Mouse (Mus musculus) gonadal fat pad, adult 2 months (tissue): ENCODE measurements around the gene AI481877. TPM values are rescaled to one million over a fixed set of nuclear protein-coding genes. Genes with fewer than 3 reads are reported as not detected.
"Not testable (repeated sequence)": the region's sequence is repeated elsewhere in the genome, so short reads cannot be mapped to it uniquely, and the experiment has no call there.

ENCODE experiments used
- DNase-seq: peaks from one replicate; pipeline ENCODE4 v3.0.0-alpha.2; 2012; ENCODE audit warnings: low read depth
- polyA plus RNA-seq: library from polyadenylated mRNA; depleted of rRNA; stranded (reverse); fragments of >200 nt; gene quantifications from 2 replicates; pipeline ENCODE4 v1.2.3, GENCODE M21; 2012; rRNA removed

The AI481877 gene
- 0.03 TPM in 1 of 2 replicates, not detected in the other for polyA plus RNA-seq

DNA sequence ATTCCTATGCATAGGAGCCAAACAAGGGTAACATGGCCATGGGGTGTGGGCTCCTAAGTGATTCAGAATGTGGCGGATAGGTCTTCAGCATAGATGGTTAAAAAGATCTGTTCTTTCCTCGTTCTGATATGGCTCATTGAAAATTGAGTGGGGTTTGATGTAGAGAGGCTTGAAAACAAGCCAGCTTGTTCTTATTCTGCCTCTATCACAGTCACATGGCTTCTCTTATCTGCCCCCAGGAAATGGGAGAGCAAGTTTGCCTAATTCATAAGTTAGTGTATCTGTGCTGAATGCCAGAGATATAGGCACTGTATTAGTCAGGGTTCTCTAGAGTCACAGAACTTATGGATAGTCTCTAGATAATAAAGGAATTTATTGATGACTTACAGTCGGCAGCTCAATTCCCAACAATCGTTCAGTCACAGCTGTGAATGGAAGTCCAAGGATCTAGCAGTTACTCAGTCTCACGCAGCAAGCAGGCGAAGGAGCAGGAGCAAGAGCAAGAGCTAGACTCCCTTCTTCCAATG lies at the start of gene AI481877:
AI481877 (minus strand) TSS at position 477 of the 527 bp plus-strand sequence.
- not testable (repeated sequence) for DNase-seq

DNA sequence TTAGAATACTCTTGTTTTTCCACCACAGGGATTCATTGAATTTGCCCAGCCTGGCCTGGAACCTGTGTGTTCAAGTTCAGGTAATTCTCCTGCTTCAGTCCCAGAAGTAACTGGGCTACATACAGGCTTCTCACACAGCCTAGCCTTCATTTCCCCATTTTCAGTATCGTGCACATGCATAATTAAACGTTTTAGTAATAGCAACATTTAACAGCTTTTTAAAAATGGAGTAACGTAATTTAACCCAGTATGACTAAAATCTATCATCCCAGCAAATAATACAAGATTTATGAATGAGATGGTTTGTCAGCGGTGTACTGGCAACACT lies 49.7 kb upstream of the AI481877 start:
- DNase-seq: no peak

DNA sequence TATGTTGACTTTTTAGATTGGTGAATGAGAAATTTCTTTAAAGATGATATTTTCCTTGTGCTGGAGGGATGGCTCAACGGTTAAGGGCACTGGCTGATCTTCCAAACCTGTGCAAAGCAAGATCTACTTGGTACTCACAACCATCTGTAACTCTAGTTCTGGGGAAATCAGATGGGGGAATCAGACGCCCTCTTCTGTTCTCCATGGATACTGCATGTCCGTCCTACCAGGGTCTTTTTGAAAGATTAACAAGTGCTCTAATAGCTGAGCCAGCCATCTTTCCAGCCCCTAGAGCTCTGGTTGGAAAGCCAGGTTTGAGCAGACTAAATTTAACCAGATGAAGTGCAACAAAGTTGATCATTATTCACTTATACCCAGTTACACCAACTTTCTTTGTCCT lies 48.5 kb upstream of the AI481877 start:
- DNase-seq: no peak

DNA sequence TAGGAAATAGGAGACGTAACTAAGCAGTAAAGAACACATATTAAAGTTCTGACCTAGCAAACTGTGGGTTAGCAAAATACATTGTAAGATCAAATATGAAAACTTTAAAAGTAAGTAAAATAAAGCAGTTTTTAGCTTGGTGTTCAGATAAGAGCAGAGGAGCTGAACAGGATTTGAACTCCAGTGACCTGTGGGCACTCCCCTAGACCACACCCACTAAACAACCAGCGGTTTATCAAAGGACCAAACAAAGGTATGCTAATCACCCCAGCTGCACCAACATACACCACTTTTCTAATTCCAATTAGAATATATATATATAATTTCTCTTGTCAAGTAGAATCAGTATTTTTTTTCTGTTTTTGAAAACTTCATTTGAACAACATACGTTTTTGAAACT lies 46.9 kb upstream of the AI481877 start:
- DNase-seq: no peak

DNA sequence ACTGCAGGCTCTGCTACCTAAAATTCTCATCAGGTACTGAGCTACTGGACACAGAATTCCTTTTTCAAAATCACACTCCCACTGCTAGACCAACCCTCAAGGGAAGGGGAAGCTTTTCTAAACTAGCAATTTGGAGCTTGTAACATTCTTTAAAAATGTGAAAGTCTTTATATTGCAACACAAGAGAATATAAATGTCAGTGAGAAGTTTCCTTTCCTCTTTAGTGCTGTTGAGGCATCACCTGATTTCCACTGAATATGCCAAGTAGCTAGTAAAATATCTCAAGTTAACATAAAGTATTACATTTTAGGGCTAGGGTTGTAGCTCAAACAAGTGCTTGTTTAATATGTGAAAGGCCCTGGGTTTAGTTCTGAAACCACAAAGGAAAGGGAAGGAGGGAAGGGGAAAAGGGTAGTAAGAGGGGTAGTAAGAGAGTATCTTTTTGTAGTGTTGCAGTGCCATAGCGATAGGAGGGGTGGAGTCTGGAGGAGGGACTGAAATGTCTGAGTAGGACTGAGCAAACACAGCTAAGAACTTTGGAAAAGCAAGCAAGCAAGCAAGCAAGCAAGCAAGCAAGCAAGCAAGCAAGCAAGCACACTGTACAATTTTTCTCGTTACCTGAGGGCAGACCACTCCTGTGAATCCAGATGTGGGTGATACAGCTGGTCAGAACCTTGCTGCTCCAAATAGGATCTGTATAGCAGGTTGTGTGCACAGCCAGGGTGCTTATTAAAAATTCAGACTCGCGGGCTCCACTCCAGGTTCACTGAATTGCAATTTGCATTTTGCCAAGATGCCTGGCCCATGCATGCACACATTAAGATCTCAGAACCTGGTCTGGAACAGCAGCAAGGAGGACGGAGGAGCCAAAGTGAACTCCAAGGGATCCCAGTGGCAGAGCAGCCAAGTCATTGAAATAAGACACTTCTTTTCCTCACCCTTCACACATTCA lies 42.8 kb upstream of the AI481877 start:
- DNase-seq: no peak

DNA sequence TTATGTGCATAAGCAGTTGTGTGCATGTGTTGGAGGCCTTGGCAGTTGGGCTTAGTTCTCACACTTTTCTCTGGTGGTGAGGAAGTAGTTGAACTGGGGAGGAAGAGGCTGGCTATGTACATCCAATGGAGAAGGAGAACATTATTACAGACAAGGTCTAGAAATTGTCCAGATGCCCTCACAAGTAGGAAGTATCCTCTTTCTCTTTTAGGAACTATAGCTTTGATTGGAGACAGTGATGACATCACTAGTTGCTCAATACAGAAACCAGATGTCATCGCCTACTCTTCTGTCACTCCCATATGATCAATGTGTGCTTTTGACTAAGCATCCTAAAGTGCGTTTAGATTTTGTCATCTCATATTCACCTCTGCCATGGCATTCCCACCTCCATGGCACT lies 38.8 kb upstream of the AI481877 start:
- DNase-seq: no peak

DNA sequence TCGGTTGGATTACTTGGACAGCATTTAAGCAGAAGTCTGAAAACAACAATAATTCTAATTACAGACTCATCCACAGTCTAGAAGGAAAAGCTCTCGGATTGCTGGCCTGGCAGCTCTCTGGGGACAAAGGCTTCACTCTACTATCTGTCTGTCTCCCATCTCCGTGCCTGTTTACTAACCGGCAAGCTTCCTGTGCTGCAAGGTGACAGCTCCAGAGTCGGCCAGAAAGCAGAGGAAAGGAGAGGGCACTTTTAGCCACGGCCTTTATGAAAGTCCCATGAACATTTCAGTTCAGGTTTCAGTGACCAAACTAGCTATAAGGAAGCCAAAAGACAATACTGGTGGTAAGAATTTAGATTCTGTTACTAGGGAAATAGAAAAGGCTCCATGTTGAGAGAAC lies 37.1 kb upstream of the AI481877 start:
- DNase-seq: no peak

DNA sequence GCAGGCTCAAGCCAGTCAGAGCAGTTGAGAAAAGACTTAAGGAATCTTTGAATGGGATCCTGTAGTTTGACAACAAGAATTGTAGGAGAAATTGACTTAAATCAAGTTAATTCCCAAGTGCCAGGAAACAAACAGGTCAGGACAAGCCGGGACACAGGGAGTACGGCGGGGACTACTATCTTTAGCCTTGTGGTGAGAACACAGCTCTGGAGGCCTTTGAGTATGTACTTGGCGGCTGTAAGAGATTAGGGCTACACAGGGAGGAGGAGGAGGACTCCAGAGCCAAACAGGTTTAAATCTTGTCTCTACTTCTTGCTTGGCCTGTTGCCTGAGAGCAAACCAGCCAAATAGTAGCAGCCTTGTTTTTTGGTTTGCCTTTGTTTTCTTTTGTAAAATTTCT lies 36.2 kb upstream of the AI481877 start:
- peak; percentile 31 for DNase-seq

DNA sequence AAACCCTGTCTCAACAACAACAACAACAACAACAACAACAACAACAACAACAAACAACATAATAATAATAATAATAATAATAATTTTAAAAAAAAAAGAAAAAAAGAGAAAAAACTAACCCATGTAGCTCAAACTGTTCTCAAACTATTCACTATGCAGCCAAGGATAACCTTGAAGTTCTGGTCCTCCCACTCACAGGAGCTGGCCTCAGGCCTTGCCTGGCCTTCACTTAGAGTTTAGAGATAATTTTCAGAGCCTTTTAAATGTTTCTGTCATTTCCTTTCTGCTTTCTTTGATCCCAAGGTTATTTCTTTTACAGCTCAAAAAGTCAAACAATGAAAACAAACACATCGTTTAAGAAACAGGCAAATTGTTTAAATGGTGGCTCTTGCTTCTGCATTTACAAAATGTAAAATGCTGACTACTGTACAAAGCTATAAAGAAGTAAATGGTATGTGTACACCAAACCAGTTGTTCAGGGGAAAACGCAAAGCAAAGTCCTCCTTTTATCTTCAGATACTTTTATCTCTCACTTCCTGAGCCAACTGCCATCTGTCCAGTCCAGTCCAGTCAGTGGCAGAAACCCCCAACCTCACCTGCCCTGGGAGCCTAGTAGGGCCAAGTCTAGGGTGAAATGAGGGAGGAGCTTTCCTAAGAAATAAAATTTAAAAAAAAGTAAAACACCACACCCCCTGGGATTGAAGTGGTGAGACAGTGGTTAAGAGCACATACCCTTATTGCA lies 34.6 kb upstream of the AI481877 start:
- no peak for DNase-seq

DNA sequence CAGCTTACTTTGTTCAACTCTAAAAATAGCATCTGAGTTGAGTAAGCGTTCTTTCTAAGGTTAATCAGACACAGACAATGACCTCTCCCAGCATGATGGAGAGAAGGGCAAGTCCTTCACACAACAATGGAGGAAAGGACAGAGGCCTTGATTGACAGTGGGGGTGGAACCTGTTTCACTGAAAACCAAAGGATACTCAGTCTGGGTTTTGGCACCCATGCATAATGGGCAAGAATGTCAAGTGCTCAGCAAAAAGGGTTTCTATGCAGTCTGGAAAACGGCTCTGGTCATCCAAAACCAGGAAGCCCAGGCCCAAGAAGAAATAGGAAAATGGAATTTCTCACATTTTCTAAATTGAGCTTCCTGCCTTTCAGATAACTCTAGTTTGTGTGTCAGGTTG lies 33.8 kb upstream of the AI481877 start:
- DNase-seq: no peak

DNA sequence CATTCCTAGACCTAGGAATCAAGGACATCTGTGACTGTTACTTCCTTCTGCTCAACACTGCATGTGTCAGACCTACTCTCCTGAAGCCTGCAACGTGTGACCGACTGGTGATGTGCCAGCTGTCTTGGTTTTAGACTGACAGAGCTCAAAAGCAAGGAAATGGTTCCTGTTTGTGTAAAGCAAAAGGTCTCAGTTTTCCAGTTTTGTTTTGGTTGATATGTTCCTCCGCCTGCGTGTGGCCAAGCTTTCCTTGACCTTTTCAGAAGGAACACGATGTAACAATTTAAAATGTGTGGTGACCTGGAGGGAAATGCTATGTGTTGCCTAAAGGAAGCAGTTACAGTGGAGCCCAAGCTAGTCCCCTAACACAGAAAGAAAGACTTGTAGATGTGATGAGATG lies 31.2 kb upstream of the AI481877 start:
- no peak for DNase-seq

DNA sequence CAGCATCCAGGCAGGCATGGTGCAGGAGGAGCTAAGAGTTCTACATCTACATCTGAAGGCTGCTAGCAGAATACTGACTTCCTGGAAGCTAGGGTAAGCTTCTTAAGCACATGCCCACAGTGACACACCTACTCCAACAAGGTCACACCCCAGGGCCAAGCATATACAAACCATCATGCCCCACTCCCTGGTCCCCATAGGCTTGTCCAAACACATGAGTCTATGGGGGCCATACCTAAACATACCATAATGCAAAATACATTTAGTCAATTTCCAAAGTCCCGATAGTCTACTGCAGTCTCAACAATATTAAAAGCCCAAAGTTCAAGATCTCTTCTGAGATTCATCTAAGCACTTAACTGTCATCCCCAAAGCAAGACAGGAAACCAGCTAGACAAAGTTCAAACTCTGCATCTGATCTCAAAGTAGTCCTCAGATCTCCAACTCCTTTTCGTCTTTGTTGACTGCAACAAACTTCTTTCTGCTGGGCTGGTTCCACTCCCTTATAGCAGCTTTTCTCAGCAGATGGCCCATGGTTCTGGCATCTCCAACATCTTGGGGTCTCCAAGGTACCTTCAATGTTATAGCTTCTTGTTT lies 28.6 kb upstream of the AI481877 start:
- DNase-seq: no peak

DNA sequence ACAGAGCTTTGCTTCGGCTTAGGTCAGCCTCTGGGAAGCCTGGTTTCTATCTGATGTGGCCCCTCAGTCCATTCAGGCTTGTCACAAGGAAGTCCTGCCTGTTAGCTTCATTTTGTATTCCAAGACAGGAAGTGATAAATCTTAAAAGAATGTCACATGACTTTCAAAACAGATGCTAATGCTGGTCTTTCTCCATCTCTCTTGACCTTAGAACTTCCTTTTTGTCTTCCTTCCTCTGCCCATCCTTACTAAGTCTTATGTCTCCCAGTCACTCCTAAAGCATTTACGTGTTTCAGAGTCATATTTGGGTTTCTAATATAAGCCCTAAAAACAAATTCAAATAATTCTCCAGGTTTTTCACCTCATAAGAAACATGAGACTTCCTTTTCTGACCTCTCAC lies 25.3 kb upstream of the AI481877 start:
- DNase-seq: no peak

DNA sequence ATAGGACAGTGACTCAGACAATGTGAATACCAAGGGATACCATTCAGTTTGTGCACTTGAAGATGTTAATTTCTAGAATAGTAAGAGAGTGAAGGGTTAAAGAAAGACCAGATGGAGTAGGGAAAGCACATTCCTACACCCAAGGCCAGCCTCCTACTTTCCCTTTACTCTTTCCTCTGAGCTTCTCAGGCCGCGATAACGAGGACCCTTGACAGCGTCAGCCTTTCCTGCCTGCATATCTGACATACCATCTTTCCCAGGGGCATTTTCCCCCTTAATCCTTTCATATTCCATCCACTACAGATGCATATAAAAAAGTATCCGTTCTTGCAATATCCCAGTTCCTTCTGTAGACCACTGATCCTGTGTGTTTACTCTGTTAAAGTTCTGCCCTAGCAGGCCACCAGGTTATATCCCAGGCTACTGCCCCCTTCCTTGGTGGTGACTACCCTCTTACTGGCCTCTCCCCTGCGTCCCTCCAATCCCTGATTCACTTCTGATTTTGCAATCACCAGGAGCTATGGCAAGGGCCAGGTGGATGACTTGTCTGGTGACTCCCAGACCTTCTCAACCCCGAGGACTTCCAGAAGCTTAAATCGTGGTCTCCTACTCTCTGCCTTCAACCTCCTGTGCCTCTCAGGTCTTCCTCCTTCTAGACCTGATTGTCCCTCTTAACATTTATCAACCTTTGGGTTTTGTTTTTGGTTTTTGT lies 22.3 kb upstream of the AI481877 start:
- DNase-seq: no peak

DNA sequence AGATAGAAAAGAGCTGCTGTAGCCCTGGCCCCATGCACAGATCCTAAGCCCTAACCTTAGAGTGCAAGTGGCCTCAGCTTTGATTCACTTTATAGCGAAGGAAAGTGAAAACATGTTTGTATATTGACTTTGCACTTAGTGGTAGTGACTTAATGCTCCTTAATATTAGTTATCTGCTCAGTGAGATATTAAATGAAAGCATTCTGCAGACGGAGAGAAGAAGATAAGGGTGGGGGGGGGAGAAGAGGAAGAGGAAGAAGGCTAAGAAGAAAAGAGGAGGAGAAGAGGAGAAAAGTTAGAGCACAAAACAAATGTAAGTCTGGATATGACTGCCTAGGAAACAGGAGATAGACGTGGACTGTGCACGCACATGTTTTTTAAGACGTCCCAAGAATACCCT lies 21.5 kb upstream of the AI481877 start:
- no peak for DNase-seq

DNA sequence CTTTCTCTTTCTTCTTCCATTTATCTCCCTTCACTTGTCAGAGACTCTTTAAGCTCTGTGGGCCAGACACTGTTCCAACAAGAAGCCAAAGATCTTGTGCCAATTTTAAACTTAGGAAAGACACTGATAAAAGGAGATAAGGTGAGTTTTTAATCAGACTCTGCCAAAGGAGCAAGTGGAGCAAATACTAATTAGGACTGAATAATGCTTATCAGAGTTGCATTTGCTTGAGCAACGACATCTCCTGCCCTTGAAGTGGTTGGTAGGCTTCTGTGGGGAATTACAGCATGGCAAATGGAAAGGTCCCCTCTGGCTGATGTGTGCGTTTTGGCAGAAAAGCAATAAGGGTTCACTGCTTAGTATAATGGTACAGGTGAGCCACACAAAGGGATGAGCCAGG lies 18.9 kb upstream of the AI481877 start:
- no peak for DNase-seq

DNA sequence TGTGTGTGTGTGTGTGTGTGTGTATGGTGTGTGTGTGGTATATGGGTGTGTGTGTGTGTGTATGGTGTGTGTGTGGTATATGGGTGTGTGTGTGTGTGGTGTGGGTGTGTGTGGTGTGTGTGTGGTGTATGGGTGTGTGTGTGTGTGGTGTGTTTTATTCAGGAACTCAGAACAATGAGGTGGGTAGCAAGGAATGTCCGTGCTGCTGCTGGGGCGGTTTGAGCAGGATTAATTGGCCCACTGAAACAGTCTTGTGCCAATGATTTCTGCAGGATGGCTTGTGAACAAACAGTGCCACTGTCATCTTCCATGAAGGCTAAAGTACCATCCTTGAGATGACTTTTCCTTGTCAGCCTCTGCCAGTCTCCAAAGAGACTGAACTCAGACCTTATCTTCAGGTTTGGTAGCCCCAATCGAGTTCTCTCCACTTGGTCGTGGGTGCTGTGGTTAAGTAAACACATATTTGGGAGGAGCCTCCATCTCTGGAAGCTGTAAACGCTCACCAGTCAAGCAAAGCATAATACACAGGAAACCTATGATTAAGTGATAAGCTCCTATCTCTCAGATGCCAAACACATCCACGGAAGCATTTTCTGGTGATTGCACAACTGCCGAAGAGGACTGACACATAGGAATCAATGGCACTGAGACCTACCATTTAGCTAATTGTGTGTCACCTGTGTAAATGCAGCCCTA lies 18.3 kb upstream of the AI481877 start:
- no peak for DNase-seq

DNA sequence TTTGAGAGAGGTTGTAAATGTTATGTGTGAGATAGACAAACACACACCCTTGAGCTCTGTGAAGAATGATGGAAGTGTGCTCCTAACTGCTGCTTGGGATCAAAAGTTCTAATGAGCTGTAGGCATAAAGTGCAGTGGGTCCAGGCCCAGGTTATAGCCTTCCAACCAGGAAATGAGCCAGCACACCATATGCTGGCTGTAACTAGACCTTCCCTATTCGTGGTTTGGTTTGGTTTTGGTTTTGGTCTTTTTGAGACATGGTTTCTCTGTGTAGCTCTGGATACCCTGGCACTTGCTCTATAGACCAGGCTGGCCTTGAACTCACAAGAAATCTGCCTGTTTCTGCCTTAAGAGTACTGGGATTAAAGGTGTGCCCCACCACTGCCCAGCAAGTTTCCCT lies 13.2 kb upstream of the AI481877 start:
- no peak for DNase-seq

DNA sequence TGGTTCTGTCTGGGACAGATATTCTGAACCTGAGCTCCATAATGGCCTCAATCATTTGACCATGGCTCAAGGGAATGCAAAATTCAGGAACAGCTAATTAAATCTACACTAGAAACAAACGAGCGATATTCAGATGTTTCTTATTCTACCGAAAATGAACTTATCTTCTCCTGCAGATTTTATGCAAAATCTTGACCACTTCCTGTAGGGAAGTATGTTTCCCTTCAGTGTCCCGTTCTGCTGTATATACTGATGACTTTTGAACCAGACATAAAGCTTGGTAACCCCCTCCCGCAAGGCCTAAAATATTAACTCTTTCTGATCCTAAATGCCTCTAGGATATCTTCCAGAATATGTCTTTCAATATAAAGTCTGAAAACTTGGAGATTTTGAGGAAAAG lies 12.1 kb upstream of the AI481877 start:
- DNase-seq: no peak

DNA sequence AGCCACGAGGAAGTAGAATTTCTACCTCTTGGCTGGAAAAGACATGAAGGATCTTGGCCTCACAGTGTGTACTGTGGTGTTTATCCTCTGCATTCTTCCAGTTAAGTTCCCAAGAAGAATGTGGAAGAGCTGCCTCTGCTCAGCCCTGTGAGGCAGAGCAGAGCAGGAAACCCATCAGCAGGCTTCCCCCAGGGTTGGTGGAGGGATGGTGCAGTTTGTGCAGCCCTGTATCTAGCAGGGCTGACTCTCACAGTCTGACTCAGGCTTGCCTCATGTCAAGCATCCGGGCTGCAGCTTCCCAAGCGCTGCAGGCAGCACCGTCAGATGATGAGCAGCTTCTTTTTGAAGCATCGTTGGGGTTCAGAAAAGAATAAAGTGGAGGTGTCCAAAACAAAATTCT lies 10.3 kb upstream of the AI481877 start:
- no peak for DNase-seq

DNA sequence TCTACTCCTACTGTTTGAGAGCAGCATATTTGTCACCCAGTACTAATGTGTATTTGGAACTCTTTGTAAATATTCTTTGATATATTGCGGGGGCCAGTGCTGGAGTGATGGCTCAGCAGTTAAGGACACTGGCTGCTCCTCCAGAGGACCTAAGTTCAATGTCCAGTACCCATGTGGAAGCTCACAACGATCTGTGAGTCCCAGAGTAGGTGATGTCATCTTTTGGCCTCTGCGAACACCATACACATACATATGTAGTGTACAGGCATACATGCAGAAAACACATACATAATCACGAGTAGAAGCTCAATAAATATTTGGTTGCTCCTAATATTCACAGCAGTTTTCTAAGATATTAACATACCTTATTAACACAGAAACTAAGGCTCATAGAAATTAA lies 9.8 kb downstream of the AI481877 start:
- DNase-seq: no peak
